Mouse (Mus musculus) fibroblast of lung, adult 2 months (primary cell): ENCODE data around the gene Tmem263.

ENCODE experiments used
- DNase-seq: peaks from one replicate; pipeline ENCODE4 v3.0.0-alpha.2; 2011; ENCODE audit warnings: low read depth

Tmem263 gene

GRCm38 (mm10) chr10:85102247-85103084 lies at the start of gene Tmem263, which contains the start of gene Fhl4:
Tmem263 (plus strand) TSS chr10:85102627.
Fhl4 (minus strand) TSS chr10:85102495.
- DNase-seq: peak; percentile 51

DNA sequence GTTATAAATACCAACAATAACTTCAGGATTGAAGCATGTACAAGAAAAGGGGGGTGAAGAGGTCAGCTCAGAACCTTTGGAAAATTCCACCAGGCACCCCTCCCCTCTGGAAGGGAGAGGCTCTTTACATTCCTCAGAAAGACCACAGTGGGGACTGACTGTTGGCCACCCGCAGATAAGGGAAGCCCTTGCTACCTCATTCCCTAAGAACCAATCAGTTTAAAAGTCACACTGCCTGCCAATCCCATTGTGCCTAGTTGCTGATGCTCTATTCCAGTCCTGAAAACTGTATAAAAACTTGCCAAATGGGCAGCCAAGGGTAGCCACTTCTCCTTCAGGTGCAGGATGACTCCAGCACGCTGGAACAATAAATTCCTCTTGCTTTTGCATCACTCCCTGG lies 47.6 kb upstream of the Tmem263 start:
- no peak for DNase-seq

DNA sequence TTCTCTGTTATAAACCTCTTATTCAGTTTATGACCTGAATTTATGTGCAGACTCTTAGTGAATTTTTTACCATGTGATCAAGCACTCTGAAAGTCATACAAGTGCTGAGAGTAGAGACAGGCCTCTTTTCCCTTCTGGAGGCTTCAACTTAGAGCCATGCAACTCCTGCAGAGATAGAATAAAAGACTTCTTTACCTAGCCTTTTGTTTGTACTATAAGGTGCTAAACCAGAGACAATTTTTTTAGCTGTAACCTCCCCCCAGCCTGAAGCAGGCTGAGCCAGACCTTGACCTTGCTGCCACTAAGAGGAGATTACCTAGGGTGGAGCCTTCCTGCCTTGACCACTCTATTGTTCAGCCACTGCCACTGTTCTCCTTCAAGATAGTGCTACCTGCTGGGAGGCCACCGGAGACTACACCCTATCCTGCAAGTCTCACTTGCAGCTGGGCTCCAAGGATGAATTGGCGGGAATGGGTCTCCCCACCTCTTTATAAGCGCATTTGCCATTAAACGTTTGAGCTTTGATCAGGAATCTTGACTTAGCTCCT lies 30.7 kb upstream of the Tmem263 start:
- no peak for DNase-seq

GRCm38 (mm10) chr10:85101841-85102240 lies 586 bp upstream of the Tmem263 start:
- DNase-seq: no peak

DNA sequence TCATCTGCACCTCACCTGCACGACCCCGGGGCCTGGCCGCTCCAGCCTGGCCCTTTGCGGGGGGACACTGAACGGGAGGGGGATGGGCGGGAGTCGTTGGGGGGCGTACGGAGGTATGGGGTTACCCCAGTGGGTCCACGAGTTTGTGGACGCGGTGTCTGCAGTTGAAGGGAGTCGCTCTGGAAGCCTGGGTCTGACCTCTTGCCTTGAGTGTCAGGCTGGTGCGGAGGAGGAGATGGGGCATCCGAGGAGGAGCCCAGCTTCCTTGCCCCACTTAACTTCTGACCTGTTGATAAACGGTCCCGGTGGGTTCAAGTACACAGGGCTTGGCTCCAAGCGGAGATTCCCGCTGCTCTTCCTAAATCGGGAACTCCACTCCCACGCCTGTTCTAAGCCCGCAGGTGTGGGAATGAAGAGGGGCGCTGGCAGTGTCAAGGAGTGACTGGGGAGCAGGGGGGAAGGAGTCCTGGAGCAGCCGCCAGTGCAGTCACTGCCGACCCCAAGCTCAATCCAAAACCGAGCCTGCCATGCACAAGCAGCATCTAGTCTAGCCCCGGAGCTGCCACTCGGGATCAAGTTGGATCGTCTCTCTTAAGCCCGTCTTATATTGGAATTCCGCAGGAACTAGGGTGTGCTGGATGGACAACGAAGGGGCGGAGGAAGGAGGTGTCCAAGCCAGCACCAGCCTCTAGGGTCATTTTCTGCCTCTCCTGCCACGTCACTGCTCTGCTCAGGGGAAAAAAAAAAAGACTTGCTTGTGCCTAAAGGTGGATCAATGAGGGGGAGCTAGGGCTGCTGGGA lies 858 bp downstream of the Tmem263 start:
- DNase-seq: peak; percentile 36

GRCm38 (mm10) chr10:85114409-85114808 lies 12.0 kb downstream of the Tmem263 start:
- no peak for DNase-seq

DNA sequence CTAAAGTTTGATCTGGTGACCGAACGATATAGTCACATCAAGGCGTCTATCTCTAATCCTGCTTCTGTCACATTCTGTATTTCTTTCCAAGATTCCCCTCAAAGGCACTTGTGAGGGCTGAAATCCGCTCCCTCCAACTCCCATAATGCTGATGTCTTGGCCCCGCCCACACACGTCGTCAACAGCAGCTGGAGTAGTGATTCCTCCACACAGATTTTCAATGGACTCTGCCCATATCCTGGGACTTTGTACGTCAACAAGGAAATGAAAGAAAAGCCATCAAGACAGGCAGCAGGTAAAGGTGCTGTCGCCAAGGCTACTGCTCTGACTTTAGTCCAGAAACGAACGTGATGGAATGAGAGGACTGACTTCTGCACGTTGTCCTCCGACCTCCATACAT lies 22.8 kb downstream of the Tmem263 start:
- DNase-seq: no peak

DNA sequence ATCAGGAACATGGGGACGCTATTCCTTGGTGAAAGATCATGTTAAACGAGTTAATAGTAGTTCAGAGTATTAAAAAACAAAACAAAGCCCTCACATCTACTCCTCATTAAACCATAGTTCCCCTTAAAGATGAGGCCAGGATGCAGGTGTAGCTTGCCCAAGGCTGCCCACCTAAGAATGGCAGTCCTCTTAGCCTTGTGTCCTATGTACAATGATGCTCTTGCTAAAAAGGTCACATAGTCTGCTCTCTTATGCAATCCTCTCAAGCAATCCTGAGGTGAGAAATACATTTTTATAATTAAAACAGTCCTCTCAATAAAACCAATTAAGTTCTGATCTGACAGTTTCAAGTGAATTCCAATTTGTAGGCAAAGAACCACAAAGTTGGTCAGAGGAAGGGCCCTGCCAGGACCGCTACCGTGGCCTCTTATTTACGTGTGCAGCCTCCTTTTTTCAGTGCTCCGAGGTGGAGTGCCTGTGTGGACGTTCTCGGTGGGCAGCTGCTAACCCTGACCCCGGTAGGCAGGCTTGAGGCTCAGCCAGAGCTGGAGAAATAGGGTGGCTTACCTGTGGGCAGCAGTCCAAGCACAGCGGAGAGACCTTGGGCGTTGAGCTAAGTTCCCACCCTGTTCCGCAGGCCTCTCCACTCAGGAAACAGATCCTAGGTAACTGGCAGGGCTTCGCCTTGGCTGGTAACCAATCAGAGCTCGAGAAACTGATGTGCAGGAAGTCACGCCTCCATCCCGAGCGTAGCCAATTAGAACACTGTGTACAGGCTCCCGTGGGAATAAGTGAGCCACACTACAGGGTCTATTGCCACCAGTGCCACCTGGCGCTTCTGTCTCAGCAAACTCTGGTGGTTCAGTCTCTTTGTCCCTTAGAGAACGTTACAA lies 25.2 kb downstream of the Tmem263 start, which contains the start of gene Mterf2:
Gene Mterf2 (minus strand): TSS at position 633 of the 893 bp plus-strand sequence.
- peak; percentile 96 for DNase-seq

DNA sequence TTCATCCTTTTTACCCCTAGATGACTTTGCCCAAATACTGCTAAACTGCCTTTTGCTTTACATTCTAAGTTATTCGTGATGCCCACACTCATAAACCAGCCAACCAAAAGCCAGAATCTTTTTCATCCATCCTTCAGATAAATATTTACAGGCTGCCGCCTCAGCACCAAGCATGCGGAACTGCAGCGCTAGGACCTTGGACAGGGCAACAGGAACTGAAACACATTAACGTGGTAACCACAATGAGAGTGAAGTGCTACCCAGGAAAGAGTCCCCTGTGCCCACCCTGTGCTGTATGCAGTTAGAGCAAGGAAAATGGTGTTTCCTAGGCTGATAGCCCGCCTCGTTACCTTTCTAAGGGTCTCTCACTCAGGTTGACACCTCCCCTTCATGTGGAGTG lies 26.0 kb downstream of the Tmem263 start:
- no peak for DNase-seq

- no peak for DNase-seq
These were observed 34.1 kb downstream of the Tmem263 start for GRCm38 (mm10) chr10:85136573-85136972.

DNA sequence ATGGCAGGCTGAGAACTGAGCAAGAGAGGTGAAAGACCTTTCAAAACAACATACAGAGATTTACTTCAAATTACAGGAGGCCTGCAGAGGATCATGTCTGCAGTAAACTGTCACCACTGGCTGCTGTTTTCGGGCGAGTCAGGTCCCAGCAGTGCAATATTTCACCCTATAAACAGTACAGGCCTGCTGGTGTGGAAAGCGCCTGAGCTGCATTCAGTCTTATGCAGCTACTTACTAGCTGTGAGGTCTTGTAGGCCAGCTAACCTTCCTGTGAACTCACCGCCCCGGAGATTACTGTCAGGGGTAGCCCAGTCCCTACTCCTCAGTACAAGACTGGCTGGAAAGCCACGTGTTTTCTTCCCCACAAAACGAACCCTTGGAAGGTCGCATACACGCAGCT lies 39.0 kb downstream of the Tmem263 start:
- no peak for DNase-seq

GRCm38 (mm10) chr10:85146282-85146681 lies 43.9 kb downstream of the Tmem263 start:
- DNase-seq: no peak

GRCm38 (mm10) chr10:85149226-85149625 lies 46.8 kb downstream of the Tmem263 start:
- DNase-seq: no peak

DNA sequence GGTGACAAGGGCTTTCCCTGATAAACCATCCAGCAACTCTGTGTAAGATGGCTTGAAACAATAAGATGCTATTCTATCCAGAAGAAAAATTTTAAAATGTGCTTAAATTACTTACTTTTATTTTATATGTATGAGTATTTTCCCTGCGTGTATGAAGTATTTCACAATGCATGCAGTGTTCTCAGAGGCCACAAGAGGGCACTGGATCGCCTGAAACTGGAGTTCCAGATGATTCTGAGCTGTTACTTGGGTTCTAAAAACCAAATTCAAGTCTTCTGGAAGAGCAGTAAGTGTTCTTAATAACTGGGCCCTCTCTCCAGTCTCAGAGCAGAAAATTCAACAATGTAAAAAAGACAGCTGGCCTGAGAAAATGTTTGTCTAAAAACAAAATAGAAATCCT lies 51.8 kb downstream of the Tmem263 start:
- DNase-seq: peak; percentile 24

- DNase-seq: no peak
These were observed 55.0 kb downstream of the Tmem263 start for GRCm38 (mm10) chr10:85157451-85157850.

DNA sequence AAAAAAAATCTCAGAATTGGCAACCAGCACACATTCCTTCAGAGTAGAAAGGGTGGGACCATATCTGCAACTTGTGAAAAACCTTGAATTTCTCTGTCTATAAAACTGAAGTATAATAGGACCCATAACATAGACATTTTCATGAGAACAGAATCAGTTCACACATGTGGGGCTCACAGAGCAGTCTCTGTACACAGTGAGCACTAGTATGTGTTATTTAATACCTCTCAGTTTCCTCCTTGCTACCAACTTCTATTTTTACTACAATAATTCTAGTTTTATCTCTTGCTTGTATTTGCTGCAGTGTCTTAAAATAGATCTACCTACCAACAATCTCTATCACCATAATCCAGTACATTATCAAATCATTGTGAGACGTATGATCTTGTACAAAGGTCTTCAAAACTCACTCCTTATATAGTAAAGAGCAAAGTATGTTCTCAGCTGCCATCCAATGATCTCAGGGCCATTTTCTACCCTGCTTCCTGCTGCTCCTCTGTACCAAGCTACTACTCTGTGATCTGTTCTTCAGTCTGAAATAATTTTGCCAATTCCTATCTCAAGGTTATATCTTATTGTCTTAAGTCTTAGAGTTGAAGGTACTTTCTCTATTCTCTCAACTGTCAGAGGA lies 57.7 kb downstream of the Tmem263 start:
- DNase-seq: no peak

GRCm38 (mm10) chr10:85161745-85162351 lies 59.4 kb downstream of the Tmem263 start:
- peak; percentile 47 for DNase-seq

GRCm38 (mm10) chr10:85164791-85165190 lies 62.4 kb downstream of the Tmem263 start:
- no peak for DNase-seq

DNA sequence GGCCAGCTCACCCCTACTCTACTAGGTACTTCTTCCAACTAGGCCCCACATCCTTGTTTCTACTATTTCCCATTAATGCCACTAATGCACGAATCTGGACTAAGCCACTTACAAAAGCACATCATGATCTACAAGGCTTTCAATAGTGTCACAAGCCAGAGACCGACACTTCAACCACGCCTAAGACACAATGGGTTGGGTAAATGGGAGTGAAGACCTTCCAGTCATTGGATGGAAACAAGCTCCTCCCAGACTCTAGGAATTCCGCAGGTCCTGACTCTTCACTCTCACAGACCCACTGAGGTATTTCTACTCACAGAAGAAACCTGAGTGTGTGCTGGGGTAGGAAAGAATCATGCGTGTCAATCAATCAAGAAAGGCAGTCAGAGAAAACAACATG lies 62.9 kb downstream of the Tmem263 start:
- DNase-seq: no peak
